Mouse (Mus musculus) adrenal gland, postnatal 14 days (tissue): Measurements from ENCODE around the gene Ids. TPM values are rescaled to one million over a fixed set of nuclear protein-coding genes. Genes with fewer than 3 reads are reported as not detected.
"Not testable (repeated sequence)": the region's sequence is repeated elsewhere in the genome, so short reads cannot be mapped to it uniquely, and the experiment has no call there.

ENCODE experiments used
- DNase-seq: peaks from one replicate; pipeline ENCODE4 v3.0.0; 2021; ENCODE audit warnings: mixed read lengths
- long read RNA-seq, 2 experiments: library from polyadenylated mRNA; stranded (forward); transcript quantifications; one replicate each; pipeline ENCODE4 v2.0.0; 2021
- total RNA-seq: library from RNA; stranded (reverse); gene quantifications from 2 replicates; pipeline ENCODE4 v1.2.3, GENCODE M21; 2021

Gene Ids
- total RNA-seq, result 25.9 and 32.0 TPM in 2 replicates
- long read RNA-seq, experiment 1, full-length matches to known transcripts, result 3 of 5 reads
- long read RNA-seq, experiment 1, partial matches to known transcripts, result 0 of 5 reads
- long read RNA-seq, experiment 1, other reads (novel, unspliced or antisense), result 2 of 5 reads
- long read RNA-seq, experiment 2, partial matches to known transcripts, result 0 of 2 reads
- long read RNA-seq, experiment 2, other reads (novel, unspliced or antisense), result 2 of 2 reads

DNA sequence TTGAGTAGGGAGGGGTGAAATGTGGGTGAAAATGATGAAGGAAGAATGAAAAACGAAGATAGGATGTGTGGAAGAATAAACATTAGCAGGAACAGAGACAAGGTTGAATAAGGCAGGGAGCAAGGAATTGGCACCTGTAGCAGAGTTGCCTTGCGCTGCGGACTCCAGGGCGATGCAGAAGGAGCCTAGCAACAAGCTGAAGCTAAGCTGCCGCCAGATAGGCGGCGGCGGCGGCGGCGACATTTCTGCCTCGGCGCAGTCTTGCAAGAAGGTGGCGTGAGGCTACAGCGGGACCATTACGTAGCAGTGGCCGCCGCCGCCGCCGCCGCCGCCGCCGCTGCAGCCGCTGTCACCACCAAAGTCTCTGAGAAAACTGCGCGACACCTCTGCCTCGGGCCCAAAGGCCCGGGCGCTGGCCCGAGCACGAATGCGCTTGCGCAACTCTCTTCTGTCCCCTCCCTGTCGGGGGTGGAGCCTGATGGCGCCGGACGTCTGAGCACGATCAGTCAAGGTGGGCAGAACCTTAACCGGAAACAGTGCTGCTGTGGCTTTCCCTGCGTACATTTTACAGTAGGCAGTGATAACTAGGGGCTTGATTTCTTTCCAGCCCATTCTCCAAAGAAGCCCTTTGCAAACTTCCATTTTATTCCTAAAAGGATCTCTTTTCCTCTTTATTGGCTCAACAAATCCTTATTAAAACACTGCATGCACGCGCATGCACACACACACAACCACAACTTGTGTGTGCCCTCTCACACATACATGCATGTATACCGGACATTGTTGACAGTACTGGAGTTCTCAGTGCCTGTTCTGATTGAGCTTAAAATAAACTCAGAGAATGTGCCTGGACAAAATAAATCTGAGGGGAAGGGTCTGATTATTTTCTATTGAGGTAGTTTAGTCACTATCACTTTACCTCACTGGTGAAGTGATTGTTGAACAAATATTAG is at the start of gene Ids:
TSS of gene Ids (minus strand) at position 424 of the 953 bp plus-strand sequence.
- DNase-seq, result peak; percentile 93

DNA sequence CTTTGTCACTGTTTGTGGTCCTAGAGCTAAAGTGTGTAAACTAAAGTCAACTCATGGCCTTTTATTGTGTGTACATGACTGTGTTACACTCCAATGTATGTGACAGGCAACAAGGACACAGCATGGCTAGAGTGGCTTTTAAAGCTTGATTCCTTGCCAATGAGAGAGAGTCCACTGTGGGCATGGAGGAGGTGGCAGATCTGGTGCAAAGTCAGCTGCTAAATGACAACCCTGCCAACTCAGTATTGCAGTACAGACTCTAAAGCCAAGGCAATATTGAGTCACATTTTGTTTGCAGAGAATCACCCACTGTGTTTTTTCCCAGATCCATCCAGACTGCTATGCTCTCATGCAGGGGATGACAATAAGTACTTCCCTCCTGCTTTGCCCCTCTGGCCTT is 27.8 kb upstream of the Ids start:
- DNase-seq, result not testable (repeated sequence)

DNA sequence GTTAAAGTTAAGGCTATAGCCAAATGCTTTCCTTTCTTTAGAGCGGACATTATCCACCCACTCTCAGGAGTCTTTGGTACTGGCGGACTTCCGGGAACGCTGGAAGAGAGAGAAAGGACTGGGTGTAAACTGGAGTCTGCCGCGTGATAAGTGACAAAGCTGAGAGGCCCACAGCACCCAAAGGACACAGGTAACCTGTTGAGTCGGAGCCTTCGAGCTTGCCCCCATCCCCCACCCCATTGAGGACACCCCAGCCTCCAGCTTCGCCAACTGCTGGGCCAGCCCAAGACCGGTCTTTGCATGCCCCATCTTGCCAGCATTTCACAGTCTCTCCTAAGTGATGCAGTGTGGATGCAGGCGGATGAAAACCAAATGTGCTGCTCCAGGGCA is 21.1 kb upstream of the Ids start:
- DNase-seq, result peak; percentile 38

DNA sequence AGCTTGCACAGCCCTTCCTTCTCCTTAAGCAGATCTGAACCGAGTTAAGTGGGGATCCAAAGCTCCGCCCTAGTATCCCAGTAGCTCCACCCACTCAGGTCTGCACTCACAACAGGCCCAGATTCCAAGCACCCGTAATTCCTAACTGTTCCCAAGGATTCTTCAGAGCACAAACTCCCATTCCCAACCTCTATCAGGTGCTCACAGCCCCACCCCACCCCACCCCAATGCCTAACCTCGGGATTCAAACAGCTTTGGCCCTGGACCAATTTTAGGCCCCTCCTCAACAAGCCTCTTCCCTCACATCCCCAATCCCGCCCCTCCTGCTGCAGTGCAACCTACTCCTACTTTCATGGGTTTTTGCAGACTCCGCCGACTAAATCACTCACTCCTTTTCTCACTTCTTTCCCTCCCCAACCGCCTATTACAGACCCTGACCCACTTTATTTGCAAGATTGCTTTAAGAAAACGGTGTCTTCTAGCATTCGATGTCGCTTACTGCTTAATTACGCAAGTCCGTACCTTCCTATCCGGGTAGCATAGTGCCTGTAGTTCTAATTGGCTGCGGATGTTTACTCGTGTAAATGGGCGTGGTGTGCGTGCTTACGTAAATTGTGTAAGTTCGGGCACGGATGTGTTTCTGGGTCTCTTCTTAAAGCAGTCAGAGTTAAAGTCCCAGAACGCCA is 20.5 kb upstream of the Ids start, which contains the start of gene 1110012L19Rik:
TSS of gene 1110012L19Rik (plus strand) at position 602 of the 686 bp plus-strand sequence.
- DNase-seq, result peak; percentile 78

DNA sequence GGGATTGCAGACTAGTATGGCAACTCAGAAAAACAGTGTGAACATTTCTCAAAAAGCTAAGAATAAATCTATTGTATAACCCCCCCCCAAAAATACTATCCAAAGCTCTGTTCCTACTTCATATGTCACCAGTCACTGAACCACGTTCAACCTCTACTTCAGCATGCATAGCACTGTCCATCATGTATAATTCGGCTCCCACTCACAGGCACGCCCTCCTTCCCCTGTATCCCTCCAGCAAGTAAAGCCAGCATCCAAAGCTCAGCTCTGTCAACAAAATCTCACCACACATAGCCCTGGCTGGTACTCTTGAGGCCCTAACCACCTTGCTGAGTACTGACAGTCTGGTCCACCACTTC is 20.0 kb upstream of the Ids start:
- DNase-seq, result no peak

DNA sequence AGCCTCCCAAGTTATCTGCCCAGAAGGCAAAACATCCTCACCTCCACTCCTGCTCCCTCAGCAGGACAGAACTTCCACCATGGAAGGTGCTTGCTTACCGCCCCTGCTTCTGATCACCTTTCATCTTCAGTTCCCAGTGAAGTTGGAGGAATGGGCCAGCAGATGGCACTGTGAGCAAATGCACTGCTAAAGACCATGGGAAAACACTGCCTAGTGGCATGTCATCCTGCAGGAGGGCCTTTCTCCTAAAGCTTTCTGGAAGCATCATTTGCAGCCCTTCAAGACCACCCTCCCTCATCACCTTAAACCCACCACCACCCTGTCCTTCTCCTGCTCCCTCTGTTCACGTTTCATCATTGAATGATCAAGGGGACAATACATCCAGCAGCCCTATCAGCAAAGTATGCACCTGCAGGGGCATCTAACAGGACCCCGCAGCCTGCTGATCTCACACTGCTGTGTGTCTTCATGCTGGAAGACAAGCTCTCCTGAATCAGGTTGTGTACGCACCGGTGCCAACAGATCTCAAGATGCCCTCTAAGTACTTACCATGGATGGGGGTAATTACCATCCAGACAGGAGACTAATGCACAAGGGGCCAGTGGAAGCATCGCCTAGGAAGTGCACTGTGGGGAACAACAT is 9.7 kb upstream of the Ids start:
- DNase-seq, result not testable (repeated sequence)

DNA sequence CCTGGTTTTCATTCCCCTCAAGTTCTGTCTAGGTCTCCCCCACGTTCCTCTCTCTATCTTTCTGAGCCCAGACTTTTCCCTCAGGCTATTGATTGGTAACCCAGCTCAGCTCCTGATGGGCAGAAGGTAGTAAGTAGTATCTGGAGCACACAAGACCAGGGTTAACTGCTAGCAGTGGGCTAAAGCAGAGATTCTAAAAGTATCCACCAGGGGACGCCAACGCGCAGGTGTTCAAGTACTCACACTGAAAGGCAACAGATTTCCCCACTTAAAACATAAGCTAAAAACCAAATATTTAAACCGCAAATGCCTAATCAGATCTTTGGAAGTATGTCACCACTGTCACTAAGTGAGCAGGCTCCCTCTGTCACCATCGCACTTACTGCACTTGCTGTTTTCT is 4.9 kb upstream of the Ids start:
- DNase-seq, result not testable (repeated sequence)

DNA sequence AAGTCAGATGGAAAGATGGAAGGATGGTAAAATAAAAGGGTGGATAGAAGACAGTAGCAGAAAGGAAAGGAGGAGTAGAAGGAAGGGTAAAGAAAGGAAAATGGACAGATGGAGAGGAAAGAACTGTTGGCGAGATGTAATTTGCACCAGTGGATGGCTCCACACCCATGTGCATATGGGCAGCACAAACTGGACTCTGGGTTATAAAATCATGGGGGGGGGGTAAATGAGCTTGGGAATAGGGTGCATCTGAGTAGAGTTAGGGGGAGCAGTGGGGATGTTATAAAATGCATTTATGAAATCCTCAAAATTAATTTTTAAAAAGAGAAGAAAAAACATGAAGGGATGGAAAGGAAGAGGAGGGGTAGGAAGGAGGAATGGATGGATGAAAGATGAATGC is 682 bp downstream of the Ids start:
- DNase-seq, result no peak

DNA sequence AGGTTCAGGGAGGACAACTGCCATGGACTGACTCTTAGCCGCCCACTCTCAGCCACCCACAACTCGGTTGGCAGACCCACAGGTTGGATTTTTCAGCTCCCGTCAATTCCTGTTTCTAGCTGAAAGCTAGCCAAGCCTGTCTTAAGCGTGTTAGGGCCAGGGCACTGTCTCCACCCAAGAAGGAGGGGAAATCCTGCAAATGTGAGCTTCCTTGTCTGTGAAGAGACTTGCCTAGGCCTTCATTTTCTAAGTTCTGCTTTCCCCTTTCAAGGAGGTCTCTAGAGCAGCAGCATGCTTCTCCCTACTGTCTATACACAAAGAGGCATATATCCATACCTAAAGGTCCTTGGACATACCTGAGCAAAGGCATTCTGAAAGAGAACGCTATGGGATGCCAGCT is 1.4 kb downstream of the Ids start:
- DNase-seq, result no peak

DNA sequence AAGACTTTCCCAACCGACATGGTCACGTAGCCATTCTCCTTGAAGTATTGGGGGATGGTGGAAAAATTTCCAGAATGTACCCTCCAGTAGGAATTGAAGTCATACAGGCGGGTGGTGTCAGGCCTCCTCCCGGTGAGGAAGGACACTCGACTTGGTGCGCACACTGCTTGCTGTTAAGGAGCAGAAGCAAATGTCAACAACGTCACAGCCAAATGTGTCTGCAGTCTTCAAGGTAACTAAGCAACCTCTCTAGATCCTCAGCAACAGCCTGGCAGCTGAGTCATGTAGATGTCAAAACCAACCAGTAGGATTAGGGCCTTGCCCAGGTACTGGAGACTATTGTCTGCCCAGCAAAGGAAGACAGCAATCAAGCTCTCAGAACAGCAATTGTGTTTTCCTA is 1.9 kb downstream of the Ids start:
- no peak for DNase-seq

DNA sequence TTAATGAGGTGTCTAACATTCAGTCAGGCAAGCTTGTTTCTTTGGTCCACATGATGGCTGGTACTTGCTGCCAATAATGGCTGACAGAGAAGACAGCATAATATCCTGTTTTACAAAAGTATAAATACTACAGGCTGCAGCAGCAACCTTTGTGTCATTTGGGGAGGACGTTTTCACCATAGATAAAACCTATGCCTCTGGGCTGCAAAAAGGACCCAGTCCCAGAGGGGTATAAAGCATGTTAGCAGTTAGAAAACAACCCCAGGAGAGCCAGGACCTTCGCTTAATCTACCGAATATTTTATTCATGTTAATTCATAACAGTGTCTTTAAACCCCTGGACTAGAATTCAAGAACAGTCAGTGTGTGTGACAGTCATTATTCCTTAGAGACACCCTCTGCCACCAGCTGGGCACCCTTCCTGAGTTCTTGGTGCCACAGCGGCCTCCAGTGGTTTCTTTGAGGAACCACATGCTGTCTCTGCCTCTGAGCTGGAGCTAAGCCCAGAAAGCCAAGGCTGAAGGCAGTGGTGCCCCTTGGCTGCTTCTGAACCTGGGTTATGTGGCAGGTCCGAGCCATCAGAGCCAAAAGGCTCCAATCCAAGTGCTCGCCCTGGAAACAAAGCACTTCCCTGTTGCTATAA is 34.6 kb downstream of the Ids start:
- DNase-seq, result peak; percentile 74

DNA sequence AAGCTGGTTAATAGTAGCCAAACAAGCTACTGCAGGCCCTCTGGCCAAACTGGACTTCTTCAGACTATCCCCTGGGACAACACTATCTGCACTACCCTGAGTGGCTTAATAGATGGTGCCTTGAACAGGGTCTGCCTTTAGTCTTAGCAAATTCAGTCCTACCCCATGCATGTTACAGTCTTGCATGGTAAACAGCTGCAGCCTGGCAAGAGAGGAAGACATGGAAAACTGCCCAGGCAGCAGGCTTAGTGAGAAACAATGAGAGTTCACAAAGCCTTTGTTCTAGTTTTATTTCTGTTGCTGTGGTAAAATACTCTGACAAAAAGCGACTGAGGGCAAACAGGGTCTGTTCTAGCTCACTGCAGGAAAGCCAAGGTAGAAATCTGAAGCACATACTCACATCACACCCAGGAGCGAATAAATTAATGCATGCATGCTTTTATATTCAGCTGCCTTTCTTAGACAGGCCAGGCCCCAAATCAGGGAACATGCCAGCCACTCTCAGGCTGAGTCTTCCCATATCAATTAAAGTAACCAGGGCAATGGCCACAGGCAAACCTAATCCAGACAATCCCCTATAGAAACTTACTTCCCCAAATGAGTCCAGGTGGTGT is 36.2 kb downstream of the Ids start:
- DNase-seq, result no peak

DNA sequence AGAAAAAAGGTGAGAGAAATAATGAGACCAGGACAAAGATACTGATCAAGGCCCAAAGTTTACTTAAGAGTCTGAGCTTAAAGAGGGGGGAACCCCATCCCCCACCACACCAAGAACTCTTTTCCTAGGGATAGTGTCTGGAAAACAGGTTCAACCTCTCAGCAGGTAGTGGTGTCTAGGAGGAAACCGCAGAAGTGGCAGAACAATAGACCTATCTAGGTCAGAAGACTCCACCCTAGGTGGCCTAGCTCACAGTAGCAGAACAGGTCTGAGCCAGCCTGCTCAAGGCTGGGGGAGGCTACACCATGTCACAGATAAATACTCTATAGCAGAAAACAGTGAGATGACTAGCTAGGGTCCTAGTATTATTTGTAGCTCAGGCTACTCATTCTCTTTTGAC is 37.2 kb downstream of the Ids start:
- no peak for DNase-seq

DNA sequence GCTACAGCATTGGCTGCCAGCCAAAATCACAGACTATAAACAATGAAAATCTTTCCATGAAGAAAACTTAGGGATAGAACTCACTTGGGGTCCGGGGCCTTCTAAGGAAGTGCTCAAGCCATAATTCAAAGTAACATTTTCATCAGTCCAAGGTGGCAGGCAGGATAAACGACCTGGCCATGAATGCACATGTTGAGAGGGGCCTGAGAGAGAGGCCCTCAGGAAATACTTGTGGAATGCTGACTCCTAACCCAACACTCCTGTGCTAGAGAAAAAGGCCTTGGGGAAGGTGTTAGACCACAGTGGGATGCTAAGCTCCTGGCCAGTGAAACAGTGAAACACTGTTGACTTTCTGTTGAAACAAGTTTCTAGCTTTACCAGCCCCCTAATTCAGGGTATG is 45.6 kb downstream of the Ids start:
- no peak for DNase-seq

DNA sequence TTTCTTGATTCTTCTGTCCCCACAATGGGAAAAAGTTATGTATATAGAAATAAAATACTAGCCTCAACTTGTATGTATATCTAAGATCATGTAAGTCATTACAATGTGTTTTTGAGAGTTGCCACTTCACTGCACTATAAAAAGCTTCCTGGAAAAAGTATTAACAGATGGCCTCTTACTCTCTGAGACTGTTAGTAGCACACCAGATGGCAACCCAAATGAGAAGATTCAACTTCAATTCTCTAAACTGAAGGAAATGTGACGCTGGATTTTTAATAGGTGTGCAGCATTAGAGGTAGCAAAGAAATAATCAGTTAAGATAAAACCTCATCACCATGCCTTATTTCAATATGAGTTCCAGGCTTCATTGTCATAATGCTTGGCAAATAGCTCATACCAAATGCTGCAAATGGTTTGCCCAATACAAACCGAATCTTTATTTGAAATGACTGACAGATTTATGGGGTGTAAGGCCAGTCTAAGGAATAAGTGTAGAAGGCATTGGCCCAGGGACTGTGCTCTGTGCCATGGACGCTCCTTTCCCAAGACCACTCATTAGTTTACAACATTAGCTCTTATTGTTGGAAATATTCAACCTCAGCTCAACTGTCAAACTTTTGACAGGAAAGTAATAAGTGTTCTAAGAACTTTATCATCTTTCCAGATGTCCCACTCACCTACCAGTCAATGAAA is 49.8 kb downstream of the Ids start:
- DNase-seq, result no peak

Other genes starting within 250 kb of the Ids start
- 21.0 and 22.5 TPM in 2 replicates for gene 1110012L19Rik, start 20.8 kb upstream of the Ids start, total RNA-seq
- 42.8 and 48.2 TPM in 2 replicates for gene Tmem185a, start 112.1 kb upstream of the Ids start, total RNA-seq